ENCODE assay signal across 25 mouse cellular contexts in genomic region chr11:96429062-96429461, GRCm38 (mm10). TPM values are rescaled to one million over a fixed set of nuclear protein-coding genes. Genes with fewer than 3 reads are reported as not detected.
A peak's percentile ranks its signal among the peaks of the same experiment; 100 is the strongest.
DNase-seq lines count a peak whose midpoint lies in the region; ATAC-seq lines count a peak whose summit lies in the region.
"Had no signal": no experiment of that assay in that cellular context is flagged by ENCODE, and none has a peak within 500 bp of the region (broad histone marks: within the 10 kb centered on the region; RNA-seq: fewer than 3 reads in every experiment).

No protein-coding gene starts in this region.

- no peak overlapping the region for H3K4me2 ChIP-seq in midbrain, embryonic 11.5 days
- H3K4me2 ChIP-seq in midbrain, embryonic 16.5 days (ENCODE audit: low read length), result no peak overlapping the region
- H3K4me2 ChIP-seq: heart, embryonic 13.5 days; hindbrain, embryonic 14.5 days; lung, embryonic 14.5 days; neural tube, embryonic 12.5 days had no signal

- no peaks in the 10 kb centered on the region for H3K27me3 ChIP-seq in midbrain, embryonic 11.5 days (ENCODE audit: control insufficient read depth, insufficient read depth, low read length)
- H3K27me3 ChIP-seq in midbrain, embryonic 16.5 days (ENCODE audit: control insufficient read depth, insufficient read depth, low read depth, low read length), result no peaks in the 10 kb centered on the region
- peaks cover 86% of the 10 kb centered on the region for H3K27me3 ChIP-seq in limb, embryonic 10.5 days (ENCODE audit: low read depth, poor library complexity, severe bottlenecking)
- peaks cover 10% of the 10 kb centered on the region; the same call in 1 of the 2 replicates for H3K27me3 ChIP-seq in midbrain, embryonic 10.5 days (ENCODE audit: low read depth, poor library complexity, severe bottlenecking)
- H3K27me3 ChIP-seq: neural tube, embryonic 12.5 days; Patski had no signal

- H3K36me3 ChIP-seq in midbrain, embryonic 11.5 days (ENCODE audit: control insufficient read depth, insufficient read depth, low read length), result no peaks in the 10 kb centered on the region
- no peaks in the 10 kb centered on the region for H3K36me3 ChIP-seq in midbrain, embryonic 16.5 days (ENCODE audit: control insufficient read depth, insufficient read depth, low read length)
- no peaks in the 10 kb centered on the region for H3K36me3 ChIP-seq in limb, embryonic 10.5 days
- H3K36me3 ChIP-seq in midbrain, embryonic 10.5 days, result no peaks in the 10 kb centered on the region
- H3K36me3 ChIP-seq: heart, embryonic 13.5 days; neural tube, embryonic 12.5 days had no signal

- no peak overlapping the region for H3K27ac ChIP-seq in midbrain, embryonic 11.5 days (ENCODE audit: low read depth, low read length)
- H3K27ac ChIP-seq in midbrain, embryonic 16.5 days (ENCODE audit: low read length), result no peak overlapping the region
- H3K27ac ChIP-seq in limb, embryonic 10.5 days, result no peak overlapping the region
- no peak overlapping the region for H3K27ac ChIP-seq in midbrain, embryonic 10.5 days (replicated peaks)
- H3K27ac ChIP-seq: heart, embryonic 13.5 days; hindbrain, embryonic 14.5 days; left cerebral cortex, adult 2 months; neural tube, embryonic 12.5 days had no signal

- no peak overlapping the region for H3K4me3 ChIP-seq in midbrain, embryonic 11.5 days (ENCODE audit: low read depth, low read length)
- H3K4me3 ChIP-seq in midbrain, embryonic 16.5 days (ENCODE audit: low read depth, low read length), result no peak overlapping the region
- no peak overlapping the region for H3K4me3 ChIP-seq in limb, embryonic 10.5 days
- no peak overlapping the region for H3K4me3 ChIP-seq in midbrain, embryonic 10.5 days
- H3K4me3 ChIP-seq: heart, embryonic 13.5 days; left cerebral cortex, adult 2 months; neural tube, embryonic 12.5 days had no signal

- ATAC-seq in midbrain, embryonic 11.5 days (ENCODE audit: low FRiP score), result no peak
- no peak for ATAC-seq in midbrain, embryonic 16.5 days
- no peak for ATAC-seq in erythroblast, adult 5-6 weeks (replicated peaks; ENCODE audit: low FRiP score, poor library complexity, severe bottlenecking)
- ATAC-seq: CD4-positive, CD25-positive, alpha-beta regulatory T cell, adult 4 months; Patski had no signal

- 82% methylated on average over 2 of the region's 2 CpGs for WGBS in midbrain, embryonic 11.5 days
- WGBS in midbrain, embryonic 16.5 days, result 88% methylated on average over 2 of the region's 2 CpGs
- WGBS in limb, embryonic 10.5 days, result 88% methylated on average over 2 of the region's 2 CpGs
- WGBS in midbrain, embryonic 10.5 days, result 88% methylated on average over 2 of the region's 2 CpGs

- H3K4me1 ChIP-seq in midbrain, embryonic 11.5 days (ENCODE audit: control insufficient read depth, insufficient read depth, low read length), result no peaks in the 10 kb centered on the region
- no peaks in the 10 kb centered on the region; the same call in 1 of the 2 replicates for H3K4me1 ChIP-seq in midbrain, embryonic 16.5 days (ENCODE audit: control insufficient read depth, insufficient read depth, low read length)
- H3K4me1 ChIP-seq in limb, embryonic 10.5 days, result peaks cover 27% of the 10 kb centered on the region
- no peaks in the 10 kb centered on the region for H3K4me1 ChIP-seq in midbrain, embryonic 10.5 days
- H3K4me1 ChIP-seq: heart, embryonic 13.5 days had no signal

- DNase-seq in adrenal gland, postnatal 14 days, result peak; percentile 47
- no peak for DNase-seq in adrenal gland, postnatal 10 days
- DNase-seq in midbrain, embryonic 11.5 days (ENCODE audit: low spot score, missing footprints), result peak; percentile 60
- DNase-seq in kidney, postnatal 25 days, result peak; percentile 57 to 76
- DNase-seq in limb, embryonic 10.5 days (ENCODE audit: low spot score), result no peak
- DNase-seq in midbrain, embryonic 10.5 days (ENCODE audit: low spot score), result no peak
- DNase-seq: cerebellum, adult 18-20 months; cerebellum, postnatal 36 days; gastrocnemius, postnatal 14 days; heart, adult 18-20 months; heart, postnatal 36 days; layer of hippocampus, adult 9-11 months; left cerebral cortex, postnatal 4 days; lung, embryonic 14.5 days; lung, postnatal 4 days; right cerebral cortex, adult 18-20 months; thymus, postnatal 36 days had no signal

- no peaks in the 10 kb centered on the region for H3K9me3 ChIP-seq in midbrain, embryonic 11.5 days (ENCODE audit: control insufficient read depth, low read length)
- H3K9me3 ChIP-seq in midbrain, embryonic 16.5 days (replicated peaks; ENCODE audit: control insufficient read depth, low read length, poor library complexity, severe bottlenecking), result no peaks in the 10 kb centered on the region
- no peaks in the 10 kb centered on the region for H3K9me3 ChIP-seq in limb, embryonic 10.5 days (replicated peaks)
- no peaks in the 10 kb centered on the region for H3K9me3 ChIP-seq in midbrain, embryonic 10.5 days (replicated peaks)
- H3K9me3 ChIP-seq: heart, embryonic 13.5 days; neural tube, embryonic 12.5 days had no signal

- H3K9ac ChIP-seq in midbrain, embryonic 11.5 days (ENCODE audit: low read length), result no peak overlapping the region
- no peak overlapping the region for H3K9ac ChIP-seq in midbrain, embryonic 16.5 days (ENCODE audit: low read depth, low read length)
- H3K9ac ChIP-seq: heart, embryonic 13.5 days; hindbrain, embryonic 14.5 days; lung, embryonic 14.5 days; neural tube, embryonic 12.5 days had no signal

RNA-seq across cellular contexts. Expression of gene Skap1, which starts 35.3 kb away (rescaled TPM):
- 4.0 and 12.9 TPM in 2 replicates for total RNA-seq in adrenal gland, postnatal 14 days (2021)
- 1 to 10 TPM; 4.7 to 7.6 TPM for total RNA-seq in adrenal gland, postnatal 10 days (2021)
- polyA plus RNA-seq in midbrain, embryonic 11.5 days (2014; fragmentation: Nextera tagmentation; extraction: Ambion mirVana), result 1.2 and 1.3 TPM in 2 replicates
- 3.6 and 4.9 TPM in 2 replicates for polyA plus RNA-seq in midbrain, embryonic 16.5 days (2015; fragmentation: Nextera tagmentation; extraction: Ambion mirVana)
- total RNA-seq in erythroblast, adult 5-6 weeks (2015; ENCODE audit: low replicate concordance), result not detected in 2 replicates
- 2.6 TPM in 1 of 2 replicates, not detected in the other for total RNA-seq in erythroblast, adult 5-6 weeks (2017; ENCODE audit: low replicate concordance)
- polyA plus RNA-seq in limb, embryonic 10.5 days (2016; fragmentation: Nextera tagmentation; extraction: Ambion mirVana), result 0.13 TPM in 1 of 2 replicates, not detected in the other
- 1.4 and 1.8 TPM in 2 replicates for polyA plus RNA-seq in midbrain, embryonic 10.5 days (2016; fragmentation: Nextera tagmentation; extraction: Ambion mirVana)

Comparison
In these comparisons a context has a peak if more than half of its experiments do, and no peak if none do; other contexts are left out.
1. DNase-seq: peak in adrenal gland, postnatal 14 days (single experiment), midbrain, embryonic 11.5 days (single experiment) and kidney, postnatal 25 days (2 of 2); none in adrenal gland, postnatal 10 days (single experiment), limb, embryonic 10.5 days (single experiment) and midbrain, embryonic 10.5 days (single experiment).